Mouse (Mus musculus): Measurements from ENCODE around the gene 4930432K21Rik. TPM values are rescaled to one million over a fixed set of nuclear protein-coding genes. Genes with fewer than 3 reads are reported as not detected.

Gene 4930432K21Rik
- polyA plus RNA-seq, 1 experiment from 2014 or later: 0.66 TPM

GRCm38 (mm10) chr8:84218143-84218542 lies 70.3 kb downstream of the 4930432K21Rik start:
- Histone ChIP-seq H3K27me3 (ENCODE audit: insufficient read depth, low read length) (no peaks in the 10 kb centered on the region), H3K36me3 (ENCODE audit: insufficient read depth) (peaks cover 86% of the 10 kb centered on the region), H3K4me3 (ENCODE audit: low read depth, low read length) (no peak overlapping the region), H3K27ac (ENCODE audit: low read depth) (no peak overlapping the region), H3K4me1 (ENCODE audit: insufficient read depth) (no peaks in the 10 kb centered on the region), H3K9ac (no peak overlapping the region), H3K4me2 (no peak overlapping the region), H3K9me3 (ENCODE audit: low read depth, low read length) (no peaks in the 10 kb centered on the region)
- DNase-seq: no peak
- no peak for ATAC-seq (ENCODE audit: insufficient read depth)
- TF ChIP-seq CTCF (IDR thresholded peaks at IDR 0.05; ENCODE audit: low read depth): no peak
- WGBS: 88% methylated on average over 5 of the region's 5 CpGs

GRCm38 (mm10) chr8:84220105-84220504 lies 72.3 kb downstream of the 4930432K21Rik start:
- H3K4me1 ChIP-seq (ENCODE audit: insufficient read depth): no peaks in the 10 kb centered on the region
- H3K27ac ChIP-seq (ENCODE audit: low read depth): no peak overlapping the region
- no peaks in the 10 kb centered on the region for H3K27me3 ChIP-seq (ENCODE audit: insufficient read depth, low read length)
- no peak overlapping the region for H3K9ac ChIP-seq
- no peak for DNase-seq
- WGBS: 77% methylated on average over 7 of the region's 7 CpGs
- ATAC-seq (ENCODE audit: insufficient read depth): no peak
- no peak for TF ChIP-seq CTCF (IDR thresholded peaks at IDR 0.05; ENCODE audit: low read depth)
- no peak overlapping the region for H3K4me2 ChIP-seq
- H3K9me3 ChIP-seq (ENCODE audit: low read depth, low read length): no peaks in the 10 kb centered on the region
- no peak overlapping the region for H3K4me3 ChIP-seq (ENCODE audit: low read depth, low read length)
- H3K36me3 ChIP-seq (ENCODE audit: insufficient read depth): peaks cover 87% of the 10 kb centered on the region

MicroRNA genes within 50 kb of the gene (microRNA counts, 519-probe panel; counts per million panel counts)
- microRNA mmu-miR-181c: 2,506 counts per million, percentile 44 among the panel's probes with 10 or more counts
- microRNA mmu-miR-23a: 4,082 counts per million, percentile 85 among the panel's probes with 10 or more counts
- microRNA mmu-miR-27a: 4,661 counts per million, percentile 93 among the panel's probes with 10 or more counts

Small RNAs within 50 kb of the gene (microRNA-seq; reads per million reads assigned to microRNA genes)
- gene Gm25110 (ENCODE audit: borderline number of aligned reads) (not detected), gene Mir181c (ENCODE audit: borderline number of aligned reads) (6,455 reads per million, percentile 90 among the genes with 10 or more reads in this experiment), gene Mir181d (ENCODE audit: borderline number of aligned reads) (5,354 reads per million, percentile 89 among the genes with 10 or more reads in this experiment), gene Mir23a (ENCODE audit: borderline number of aligned reads) (14,492 reads per million, percentile 96 among the genes with 10 or more reads in this experiment), gene Mir24-2 (ENCODE audit: borderline number of aligned reads) (not detected), gene Mir27a (ENCODE audit: borderline number of aligned reads) (412 reads per million, percentile 64 among the genes with 10 or more reads in this experiment), gene Mir3074-2 (ENCODE audit: borderline number of aligned reads) (not detected)

Other genes with a start within 250 kb of the 4930432K21Rik start
- gene Adgrl1, start 247.9 kb upstream of the 4930432K21Rik start, polyA plus RNA-seq (2014; fragmentation: Nextera tagmentation; extraction: Ambion mirVana): 23.3 and 29.1 TPM in 2 replicates
- 0.50 and 0.64 TPM in 2 replicates for gene Gm10644, start 192.8 kb upstream of the 4930432K21Rik start, polyA plus RNA-seq (2014; fragmentation: Nextera tagmentation; extraction: Ambion mirVana)
- gene Asf1b, start 192.5 kb upstream of the 4930432K21Rik start, polyA plus RNA-seq (2014; fragmentation: Nextera tagmentation; extraction: Ambion mirVana): 87.4 and 88.9 TPM in 2 replicates
- gene Prkaca, start 175.0 kb upstream of the 4930432K21Rik start, polyA plus RNA-seq (2014; fragmentation: Nextera tagmentation; extraction: Ambion mirVana): 121 and 136 TPM in 2 replicates
- gene Samd1, start 150.4 kb upstream of the 4930432K21Rik start, polyA plus RNA-seq (2014; fragmentation: Nextera tagmentation; extraction: Ambion mirVana): 16.0 and 17.3 TPM in 2 replicates
- 1.4 and 1.5 TPM in 2 replicates for gene 1700067K01Rik, start 146.5 kb upstream of the 4930432K21Rik start, polyA plus RNA-seq (2014; fragmentation: Nextera tagmentation; extraction: Ambion mirVana)
- 0.83 and 1.2 TPM in 2 replicates for gene 2210011C24Rik, start 135.9 kb upstream of the 4930432K21Rik start, polyA plus RNA-seq (2014; fragmentation: Nextera tagmentation; extraction: Ambion mirVana)
- 2.5 and 2.9 TPM in 2 replicates for gene Palm3, start 126.6 kb upstream of the 4930432K21Rik start, polyA plus RNA-seq (2014; fragmentation: Nextera tagmentation; extraction: Ambion mirVana)
- 1.1 TPM in 2 replicates for gene Il27ra, start 105.4 kb upstream of the 4930432K21Rik start, polyA plus RNA-seq (2014; fragmentation: Nextera tagmentation; extraction: Ambion mirVana)
- not detected in 2 replicates for gene Rln3, start 103.0 kb upstream of the 4930432K21Rik start, polyA plus RNA-seq (2014; fragmentation: Nextera tagmentation; extraction: Ambion mirVana)
- gene Gm10643, start 82.9 kb upstream of the 4930432K21Rik start, polyA plus RNA-seq (2014; fragmentation: Nextera tagmentation; extraction: Ambion mirVana): 1.4 and 1.7 TPM in 2 replicates
- gene Rfx1, start 81.2 kb upstream of the 4930432K21Rik start, polyA plus RNA-seq (2014; fragmentation: Nextera tagmentation; extraction: Ambion mirVana): 12.9 and 13.3 TPM in 2 replicates
- 9.5 and 10.8 TPM in 2 replicates for gene Dcaf15, start 43.3 kb upstream of the 4930432K21Rik start, polyA plus RNA-seq (2014; fragmentation: Nextera tagmentation; extraction: Ambion mirVana)
- 0.22 and 0.34 TPM in 2 replicates for gene Podnl1, start 22.0 kb upstream of the 4930432K21Rik start, polyA plus RNA-seq (2014; fragmentation: Nextera tagmentation; extraction: Ambion mirVana)
- 17.3 and 23.6 TPM in 2 replicates for gene Cc2d1a, start 89 bp upstream of the 4930432K21Rik start, polyA plus RNA-seq (2014; fragmentation: Nextera tagmentation; extraction: Ambion mirVana)
- 2.8 and 4.2 TPM in 2 replicates for gene Nanos3, start 37.2 kb downstream of the 4930432K21Rik start, polyA plus RNA-seq (2014; fragmentation: Nextera tagmentation; extraction: Ambion mirVana)
- 13.9 and 14.4 TPM in 2 replicates for gene Zswim4, start 89.0 kb downstream of the 4930432K21Rik start, polyA plus RNA-seq (2014; fragmentation: Nextera tagmentation; extraction: Ambion mirVana)
- 377 and 384 TPM in 2 replicates for gene D8Ertd738e, start 101.7 kb downstream of the 4930432K21Rik start, polyA plus RNA-seq (2014; fragmentation: Nextera tagmentation; extraction: Ambion mirVana)
- 67.4 and 72.8 TPM in 2 replicates for gene Mri1, start 109.3 kb downstream of the 4930432K21Rik start, polyA plus RNA-seq (2014; fragmentation: Nextera tagmentation; extraction: Ambion mirVana)
- gene Ccdc130, start 122.4 kb downstream of the 4930432K21Rik start, polyA plus RNA-seq (2014; fragmentation: Nextera tagmentation; extraction: Ambion mirVana): 18.5 and 20.4 TPM in 2 replicates
- gene Cacna1a, start 240.4 kb downstream of the 4930432K21Rik start, polyA plus RNA-seq (2014; fragmentation: Nextera tagmentation; extraction: Ambion mirVana): 3.8 and 4.4 TPM in 2 replicates

Measured in lung, embryonic 14.5 days (tissue).